Mouse (Mus musculus) kidney, adult 18-20 months (tissue): Measurements from ENCODE around the gene Slc16a3.

ENCODE experiments used
- DNase-seq: peaks from one replicate; pipeline ENCODE4 v3.0.0; 2021

Gene Slc16a3

GRCm38 (mm10) chr11:120948328-120948727, at the start of gene Slc16a3:
Gene Slc16a3, plus strand, starts transcription at chr11:120948480.
- no peak for DNase-seq

- no peak for DNase-seq
These were observed 47.7 kb upstream of the Slc16a3 start for GRCm38 (mm10) chr11:120900276-120901244.

DNA sequence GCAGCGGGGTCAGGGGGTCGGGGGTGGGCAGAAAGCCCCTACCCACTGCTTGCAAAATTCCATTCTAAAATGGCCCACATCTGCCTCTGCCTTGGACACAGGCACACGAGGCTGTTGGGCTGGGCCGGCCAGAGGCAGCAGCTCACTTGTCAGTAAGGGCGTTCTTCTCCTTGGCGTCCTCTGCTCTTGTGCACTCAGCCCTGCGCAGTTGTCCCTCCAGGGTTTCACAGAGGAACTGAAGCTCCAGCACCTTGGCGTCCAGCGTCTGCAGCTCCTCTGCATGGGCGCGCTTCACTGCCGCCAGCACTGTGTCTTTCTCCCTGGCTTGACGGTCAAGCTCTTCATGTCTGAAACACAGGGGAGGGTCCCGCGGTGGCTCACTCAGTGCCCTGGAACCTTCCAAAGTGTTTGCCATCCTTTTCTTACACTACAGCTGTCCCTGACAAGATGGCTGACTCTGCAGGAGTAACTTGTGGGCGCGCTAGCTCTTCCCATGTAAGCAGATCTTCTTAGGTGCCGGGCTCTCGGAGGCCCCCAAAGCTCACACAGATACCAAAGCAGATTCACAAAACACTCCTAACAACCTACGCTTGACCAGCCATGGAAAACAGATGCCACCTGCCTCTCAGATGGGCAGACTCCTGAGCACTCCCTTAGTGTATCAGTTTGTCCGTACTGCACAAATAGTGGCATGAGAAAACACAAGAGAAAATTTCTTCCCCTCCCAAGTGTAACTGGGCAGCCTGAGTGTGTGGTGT, 46.4 kb upstream of the Slc16a3 start:
- DNase-seq, result peak; percentile 28

DNA sequence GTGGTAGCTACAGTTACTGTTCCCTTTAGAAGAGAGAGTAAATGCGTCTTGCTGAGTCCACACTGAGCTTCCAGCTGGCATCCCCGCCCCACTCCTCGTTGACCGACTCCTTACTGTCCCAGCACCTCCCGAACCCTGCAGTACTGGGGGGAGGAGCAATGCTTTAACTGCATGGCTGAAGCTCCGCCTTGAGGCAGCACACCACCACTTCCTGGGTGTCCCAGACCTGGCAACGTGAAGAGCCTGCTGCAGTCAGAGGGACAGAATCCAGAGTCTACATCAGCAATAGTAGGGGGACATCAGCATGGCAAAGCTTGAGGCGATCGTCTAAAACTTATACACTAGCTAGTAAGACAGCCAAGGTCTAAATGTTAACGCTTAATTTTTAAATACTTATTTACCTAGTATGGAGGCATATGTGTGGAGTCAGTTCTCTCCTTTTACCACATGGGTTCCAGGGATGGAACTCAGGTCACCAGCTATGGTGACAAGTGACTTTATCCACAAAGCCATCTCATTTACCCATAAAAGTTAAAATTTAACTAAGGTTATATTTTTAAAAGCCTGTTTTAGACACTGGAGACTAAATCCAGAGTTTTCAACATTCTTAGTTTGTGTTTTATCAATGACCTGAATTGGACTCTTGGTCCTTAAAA, 45.7 kb upstream of the Slc16a3 start:
- DNase-seq, result peak; percentile 37

- DNase-seq, result peak; percentile 32
These were observed 45.0 kb upstream of the Slc16a3 start for GRCm38 (mm10) chr11:120903159-120903850.

DNA sequence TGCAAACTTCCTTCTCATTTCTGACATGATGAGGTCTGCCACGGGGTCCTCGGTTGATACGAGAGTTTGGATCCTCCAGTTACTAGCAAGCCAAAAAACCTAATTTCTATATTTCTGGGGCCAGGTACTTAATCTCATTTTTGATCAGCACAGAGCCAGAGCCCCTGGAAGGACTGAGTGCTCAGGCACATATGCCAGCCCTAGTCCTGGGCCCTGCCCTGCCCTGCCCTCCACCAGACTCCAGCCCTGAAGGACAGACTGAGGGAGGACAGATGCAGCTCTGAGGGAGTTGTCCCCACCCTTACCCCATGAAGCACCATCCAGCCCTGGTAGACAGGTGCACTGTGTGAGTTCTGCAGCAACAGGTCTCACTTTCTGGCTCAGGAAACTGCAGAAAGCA, 43.7 kb upstream of the Slc16a3 start:
- DNase-seq, result no peak

DNA sequence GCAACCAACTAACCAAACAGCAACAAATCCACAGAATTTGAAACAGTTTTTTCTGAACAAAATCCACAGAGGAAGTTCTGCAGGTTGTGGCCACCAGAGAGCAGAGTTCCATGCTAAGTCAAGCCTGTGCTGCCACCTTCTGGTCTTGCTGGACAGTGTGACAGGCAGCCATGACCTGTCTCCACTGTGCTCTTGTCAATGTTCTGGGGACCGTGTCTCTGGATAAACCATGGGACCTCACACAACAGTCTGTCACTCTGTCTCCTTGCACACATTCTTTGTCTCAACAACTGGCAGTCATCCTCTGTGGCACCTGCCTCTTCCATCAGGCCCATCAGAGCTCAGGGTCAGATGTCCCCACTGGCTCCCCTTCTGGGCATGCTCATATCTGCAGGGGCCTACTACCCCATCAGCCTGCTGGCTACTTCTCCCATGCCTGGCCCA, 42.8 kb upstream of the Slc16a3 start:
- peak; percentile 81 for DNase-seq

DNA sequence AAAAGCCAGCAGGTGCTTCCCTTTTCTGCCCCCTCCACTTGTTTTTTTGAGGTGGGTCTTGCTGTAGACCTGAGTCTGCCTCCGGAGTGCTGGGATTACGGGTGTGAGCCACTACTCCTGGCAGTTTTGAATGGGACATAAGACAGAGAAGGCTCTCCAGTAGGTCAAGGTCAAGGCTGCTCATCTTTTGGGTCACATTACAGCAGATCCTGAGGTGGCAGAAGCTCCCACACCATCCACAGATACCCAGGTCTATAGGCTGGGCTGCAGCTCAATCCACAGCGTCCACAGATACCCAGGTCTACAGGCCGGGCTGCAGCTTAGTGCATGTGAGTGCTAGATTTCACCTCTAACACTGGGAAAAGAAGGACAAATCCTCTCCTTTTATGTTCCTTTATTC, 34.5 kb upstream of the Slc16a3 start:
- DNase-seq, result no peak

GRCm38 (mm10) chr11:120916477-120916876, 31.8 kb upstream of the Slc16a3 start:
- DNase-seq, result no peak

DNA sequence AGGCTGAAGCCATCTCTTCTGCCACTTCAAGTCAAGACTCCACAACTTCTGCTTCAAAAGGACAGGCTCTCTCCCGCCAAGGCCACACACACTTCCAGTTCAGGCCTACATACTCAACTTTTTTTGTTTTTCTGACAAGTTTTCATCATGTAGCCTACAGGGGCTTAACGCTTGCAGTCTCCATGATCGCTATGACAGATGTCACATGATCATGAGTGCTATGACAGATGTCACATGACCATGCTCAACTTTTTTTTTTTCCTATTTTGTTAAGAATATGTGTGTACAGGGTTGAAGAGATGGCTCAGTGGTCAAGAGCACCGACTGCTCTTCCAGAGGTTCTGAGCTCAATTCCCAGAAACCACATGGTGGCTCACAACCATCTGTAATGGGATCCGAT, 30.5 kb upstream of the Slc16a3 start:
- no peak for DNase-seq

- DNase-seq, result no peak
These were observed 25.8 kb upstream of the Slc16a3 start for GRCm38 (mm10) chr11:120922528-120922927.

DNA sequence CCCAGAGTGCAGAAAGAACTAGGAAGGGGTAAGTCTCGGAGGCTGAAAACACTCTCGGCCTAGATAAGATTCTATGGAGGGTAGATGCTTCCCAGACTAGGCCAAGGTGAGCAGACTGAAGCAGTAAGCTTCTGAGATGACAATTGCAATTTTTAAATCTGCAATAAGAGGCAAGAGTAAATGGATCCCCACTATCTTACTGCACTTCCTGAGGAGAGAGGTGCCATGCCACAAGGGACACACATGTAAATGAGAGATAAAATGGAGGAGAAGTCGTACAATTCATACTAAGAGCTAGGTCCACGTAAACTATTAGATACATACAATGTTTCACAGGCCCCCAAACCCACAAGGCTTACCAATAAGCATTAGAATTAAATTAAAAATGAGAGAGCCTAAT, 19.8 kb upstream of the Slc16a3 start:
- DNase-seq, result no peak

DNA sequence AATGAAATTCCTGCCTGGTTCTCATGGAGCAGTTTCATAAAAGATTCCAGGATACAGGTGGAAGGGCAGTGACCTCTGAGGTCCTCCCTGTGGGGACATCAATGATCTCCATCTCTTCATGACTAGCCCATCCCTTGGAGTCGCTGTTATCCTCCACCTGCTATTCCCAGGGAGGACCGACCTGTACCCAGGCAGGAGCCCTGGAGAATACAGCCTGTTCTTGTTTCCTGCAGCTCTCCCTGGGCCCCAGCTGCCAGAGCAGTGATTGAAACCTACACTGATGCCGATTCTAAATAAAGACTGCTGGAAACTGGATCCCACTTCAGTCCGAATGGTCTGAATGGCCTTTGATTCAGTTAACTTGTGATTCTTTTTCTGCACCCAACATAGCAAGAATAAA, 16.8 kb upstream of the Slc16a3 start:
- DNase-seq, result no peak

- peak; percentile 93 for DNase-seq
These were observed 15.5 kb upstream of the Slc16a3 start, which contains the start of gene Ccdc57 for GRCm38 (mm10) chr11:120932564-120933398. Gene Ccdc57, minus strand, starts transcription at chr11:120932872.

- no peak for DNase-seq
These were observed 10.3 kb upstream of the Slc16a3 start for GRCm38 (mm10) chr11:120937976-120938375.

GRCm38 (mm10) chr11:120938795-120939194, 9.5 kb upstream of the Slc16a3 start:
- no peak for DNase-seq

DNA sequence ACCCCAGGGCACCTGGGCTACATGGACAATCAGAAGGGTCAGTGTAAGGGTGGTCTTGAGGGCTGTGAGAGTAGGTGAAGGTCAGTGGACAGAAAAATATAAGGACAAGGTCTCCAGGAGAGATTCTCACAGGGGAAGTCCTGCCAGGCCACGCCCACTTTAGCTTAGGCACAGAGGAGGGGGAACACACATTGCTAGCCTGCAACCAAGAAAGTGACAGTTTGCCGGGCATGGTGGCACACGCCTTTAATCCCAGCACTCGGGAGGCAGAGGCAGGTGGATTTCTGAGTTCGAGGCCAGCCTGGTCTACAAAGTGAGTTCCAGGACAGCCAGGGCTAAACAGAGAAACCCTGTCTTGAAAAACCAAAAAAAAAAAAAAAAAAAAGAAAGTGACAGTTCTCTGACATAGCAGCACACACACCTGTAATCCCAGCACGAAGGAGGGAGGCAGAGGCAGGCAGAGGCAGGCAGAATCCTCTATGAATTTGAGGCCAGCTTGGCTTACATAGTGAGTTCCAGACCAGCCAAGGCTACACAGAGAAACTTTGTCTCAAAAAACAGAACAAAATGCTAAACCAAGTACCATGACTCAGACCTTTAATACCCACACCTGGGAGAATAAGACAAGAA, 8.5 kb upstream of the Slc16a3 start:
- DNase-seq, result no peak

DNA sequence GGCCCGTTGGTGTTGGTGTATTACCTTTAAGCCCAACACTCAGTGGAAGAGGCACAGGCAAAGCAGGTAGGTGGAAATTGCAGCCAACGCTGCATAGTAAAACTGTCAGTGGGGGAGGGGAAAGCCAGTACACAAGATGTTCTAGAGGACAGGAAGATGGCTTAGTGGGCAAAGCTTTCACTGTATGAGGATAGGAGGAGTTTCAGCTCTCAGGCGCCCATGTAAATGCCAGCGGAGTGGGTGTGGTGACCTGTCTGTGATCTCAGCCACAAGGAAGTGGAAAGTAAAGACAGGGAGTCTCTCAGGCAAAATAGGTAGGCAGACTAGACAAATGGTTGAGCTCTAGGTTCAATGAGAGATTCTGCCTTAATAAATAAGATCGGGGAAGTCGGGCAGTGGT, 7.3 kb upstream of the Slc16a3 start:
- DNase-seq, result no peak

DNA sequence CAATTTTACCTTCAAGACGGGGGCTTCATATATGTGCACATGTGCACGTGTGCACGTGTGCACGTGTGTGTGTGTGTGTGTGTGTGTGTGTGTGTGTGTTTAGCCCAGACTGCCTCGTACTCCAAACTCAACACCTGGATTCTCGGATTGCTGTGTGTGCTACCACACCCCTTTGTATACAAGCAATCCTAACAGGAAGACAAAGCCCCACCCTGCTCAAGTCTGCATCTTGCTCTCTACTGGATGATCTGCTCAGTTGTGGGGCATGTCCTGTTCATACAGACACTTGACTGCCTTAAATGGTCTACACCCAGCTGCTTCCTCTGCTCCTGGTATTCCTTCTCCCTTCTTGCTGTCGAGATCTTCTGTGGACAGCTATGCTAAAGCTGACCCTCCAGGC, 3.0 kb upstream of the Slc16a3 start:
- DNase-seq, result no peak

DNA sequence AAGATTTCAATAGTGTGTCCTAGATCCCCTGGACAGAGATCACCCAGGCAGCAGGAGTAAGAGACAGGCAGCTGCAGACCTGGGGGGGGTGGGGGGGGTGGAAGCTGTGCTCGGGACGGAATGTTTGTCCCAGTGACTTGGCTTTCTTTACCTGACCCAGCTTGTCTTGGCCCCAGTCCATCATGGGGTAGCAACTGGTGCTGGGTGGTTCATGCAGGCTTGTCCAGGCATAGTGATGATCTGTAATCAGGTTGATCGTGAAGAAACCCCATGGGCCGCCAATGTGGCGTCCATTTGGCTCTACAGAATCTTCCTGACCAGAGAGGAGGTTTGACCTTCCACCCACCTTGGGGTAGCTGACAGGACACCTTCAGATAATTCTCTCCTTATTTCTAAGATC, 2.4 kb upstream of the Slc16a3 start:
- no peak for DNase-seq
